Mouse (Mus musculus) right cerebral cortex, postnatal 4 days (tissue): ENCODE measurements at regions not wholly inside any gene's neighbourhood (a gene's known extent, or its start where the extent isn't known, plus 50 kb on each side); places are given as distances from the start of the nearest gene placed in this dataset.
A peak's percentile ranks its signal among the peaks of the same experiment; 100 is the strongest.

Experiments used
- DNase-seq: peaks from one replicate; pipeline ENCODE4 v3.0.0-alpha.2; 2022

DNA sequence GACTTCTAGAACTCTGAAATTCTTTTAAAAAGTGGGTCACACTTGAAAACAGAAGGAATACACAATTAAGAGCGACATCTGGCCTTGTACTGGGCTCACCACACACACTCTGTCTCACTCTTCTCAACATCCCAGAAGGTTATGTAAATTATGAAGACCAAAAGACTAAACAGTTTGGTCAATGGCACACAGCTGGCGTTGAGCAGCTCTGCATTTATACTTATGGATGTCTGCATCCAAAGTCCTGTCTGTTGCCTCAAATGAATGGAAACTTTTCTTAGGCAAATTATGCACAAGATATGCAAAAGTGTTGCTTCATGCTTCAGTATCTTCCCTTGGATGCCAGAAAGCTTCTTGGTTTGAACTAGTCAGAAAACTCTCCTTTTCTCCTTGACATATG, 323.5 kb downstream of the Ppp3ca start:
- no peak for DNase-seq

DNA sequence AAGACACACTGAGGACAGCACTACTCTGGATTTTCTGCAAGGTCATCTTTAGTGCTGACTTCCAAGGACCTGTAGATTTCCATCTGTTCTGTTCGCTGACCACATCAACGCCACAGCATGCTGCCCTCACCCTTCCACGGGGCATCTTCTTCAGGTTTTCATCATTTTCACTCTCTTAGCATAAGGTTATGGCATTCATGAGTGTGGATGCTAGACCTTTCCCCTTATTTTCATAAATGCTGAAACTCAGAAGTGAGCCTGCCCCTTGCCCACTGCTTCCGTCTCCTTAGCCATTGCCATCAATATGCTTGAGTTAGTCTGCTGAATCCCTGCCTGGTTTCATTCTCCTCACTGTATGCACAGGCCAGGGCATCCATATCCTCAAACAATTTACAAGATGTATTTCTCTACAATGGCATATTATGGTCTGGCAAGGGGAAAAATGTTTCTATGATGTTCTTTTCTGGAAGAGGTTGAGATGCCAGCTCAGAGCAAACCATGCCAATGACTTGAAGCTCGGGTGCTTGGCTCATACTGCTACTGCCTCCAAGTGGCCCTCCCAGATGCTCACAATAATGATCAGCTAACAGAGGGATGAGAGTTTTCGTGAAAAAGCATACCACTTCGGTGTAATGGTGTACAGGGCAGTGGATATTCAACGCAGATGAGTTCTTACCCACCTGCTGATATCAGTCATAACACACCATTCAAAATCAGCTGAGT, 324.6 kb downstream of the Ppp3ca start:
- no peak for DNase-seq

DNA sequence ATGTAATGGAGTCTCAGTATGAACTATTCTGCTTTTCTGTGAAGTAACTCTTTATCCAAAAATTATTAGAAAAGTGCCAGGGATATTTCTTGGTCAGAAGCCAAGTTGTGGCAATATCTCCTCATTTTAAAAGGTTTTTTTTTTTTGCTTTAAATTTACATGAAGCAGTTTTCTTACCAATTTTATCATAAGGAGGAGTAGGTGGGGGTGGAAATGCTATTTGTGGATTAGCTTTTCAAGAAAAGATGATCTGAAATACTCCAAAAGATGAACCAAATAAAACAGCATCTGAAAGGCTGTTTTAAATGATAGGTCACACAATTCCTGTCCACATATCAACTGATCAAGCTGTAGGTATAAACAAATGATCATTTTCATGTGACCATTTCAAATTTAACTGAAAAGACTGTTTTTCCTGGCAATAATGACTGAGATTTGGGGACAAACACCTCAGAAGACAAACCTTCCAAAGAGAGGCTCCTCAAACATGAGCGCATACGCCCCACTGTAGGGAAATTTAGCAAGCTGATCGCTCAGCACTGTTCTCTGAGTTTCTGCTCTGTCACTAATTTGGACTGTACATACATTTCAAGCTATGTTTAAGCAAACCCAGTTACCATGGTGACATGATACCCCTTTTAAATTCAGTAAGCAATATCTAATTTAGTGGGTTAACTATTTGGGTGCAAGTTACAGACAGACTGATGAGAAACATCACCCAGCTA, 325.8 kb downstream of the Ppp3ca start:
- no peak for DNase-seq

DNA sequence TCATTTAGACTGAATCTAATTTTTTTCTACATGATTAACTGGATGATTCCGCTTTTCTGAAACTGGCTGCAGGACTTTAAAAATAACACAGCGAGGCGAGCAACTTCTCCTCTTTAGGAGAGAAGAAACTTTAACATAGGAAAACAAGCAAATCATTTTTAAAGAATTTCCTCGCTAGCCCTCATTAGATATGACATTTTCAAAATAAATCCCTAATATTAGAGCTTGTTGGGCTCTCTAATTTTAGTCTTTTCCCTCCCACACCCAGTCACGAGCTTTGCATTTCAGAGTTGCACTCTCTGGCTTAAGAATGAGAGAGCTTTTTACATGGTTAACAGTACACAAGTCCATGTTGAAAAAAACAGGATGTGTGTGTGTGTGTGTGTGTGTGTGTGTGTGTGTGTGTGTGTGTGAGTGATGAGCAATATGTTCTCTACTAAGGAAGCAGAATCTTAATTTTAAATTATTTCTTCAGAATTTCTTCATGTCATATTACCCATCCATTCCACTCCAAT, 326.5 kb downstream of the Ppp3ca start:
- DNase-seq, result no peak

DNA sequence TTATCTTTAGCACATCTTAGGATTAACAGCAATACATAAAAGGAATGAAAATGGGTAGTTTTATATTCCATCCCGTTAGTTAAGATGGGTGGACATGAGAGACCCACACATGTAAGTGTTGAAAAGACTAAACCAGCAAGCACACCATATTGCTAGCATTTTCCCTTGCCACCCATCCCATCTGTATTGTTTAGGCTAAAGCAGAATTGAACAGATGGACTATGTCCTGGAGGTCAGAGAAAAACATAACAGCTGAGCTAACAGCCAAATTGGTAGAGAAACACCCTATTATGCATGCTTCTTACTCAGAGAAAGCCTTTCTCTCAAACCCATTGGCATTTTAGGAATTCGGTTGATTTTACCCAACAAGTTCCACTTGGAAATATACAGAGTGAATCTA, 329.3 kb upstream of the Emcn start:
- no peak for DNase-seq

DNA sequence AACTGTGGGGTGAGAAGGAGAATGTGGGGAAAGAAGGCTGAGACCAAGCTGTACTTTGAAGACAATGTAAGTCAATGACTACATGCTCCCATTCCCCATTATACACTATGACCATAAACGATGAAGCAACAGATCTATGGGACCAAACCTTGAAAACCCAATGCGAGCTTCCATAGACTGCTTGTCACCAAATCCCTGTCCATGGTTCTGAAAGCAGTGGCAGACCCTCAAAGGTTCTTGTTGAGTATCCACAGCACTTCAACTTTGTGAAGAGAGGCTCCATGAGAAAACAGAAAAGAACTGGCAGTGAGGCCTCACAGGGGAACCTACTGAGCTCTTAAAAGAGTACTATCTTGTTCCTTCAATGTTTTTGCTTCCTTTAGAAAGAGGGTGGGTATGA, 326.2 kb upstream of the Emcn start:
- no peak for DNase-seq

DNA sequence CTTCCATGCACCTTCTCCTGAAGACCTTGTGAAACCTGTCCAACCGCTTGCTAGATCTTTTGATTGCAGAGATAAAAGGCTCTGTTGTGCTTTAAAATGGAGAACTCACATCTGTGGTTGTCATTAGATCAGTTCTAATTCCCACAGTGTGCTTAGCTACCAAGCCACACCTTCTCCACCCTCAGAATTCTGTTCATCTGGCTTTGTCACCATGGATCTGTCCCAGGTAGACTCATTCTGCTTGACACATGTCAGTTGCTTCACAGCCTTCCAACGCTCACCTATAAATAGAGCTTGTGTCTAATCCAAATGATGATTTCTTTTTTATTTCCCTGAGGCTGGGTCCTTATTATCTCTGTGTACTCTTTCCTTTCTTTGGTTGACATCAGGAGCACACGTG, 325.7 kb upstream of the Emcn start:
- DNase-seq, result no peak

DNA sequence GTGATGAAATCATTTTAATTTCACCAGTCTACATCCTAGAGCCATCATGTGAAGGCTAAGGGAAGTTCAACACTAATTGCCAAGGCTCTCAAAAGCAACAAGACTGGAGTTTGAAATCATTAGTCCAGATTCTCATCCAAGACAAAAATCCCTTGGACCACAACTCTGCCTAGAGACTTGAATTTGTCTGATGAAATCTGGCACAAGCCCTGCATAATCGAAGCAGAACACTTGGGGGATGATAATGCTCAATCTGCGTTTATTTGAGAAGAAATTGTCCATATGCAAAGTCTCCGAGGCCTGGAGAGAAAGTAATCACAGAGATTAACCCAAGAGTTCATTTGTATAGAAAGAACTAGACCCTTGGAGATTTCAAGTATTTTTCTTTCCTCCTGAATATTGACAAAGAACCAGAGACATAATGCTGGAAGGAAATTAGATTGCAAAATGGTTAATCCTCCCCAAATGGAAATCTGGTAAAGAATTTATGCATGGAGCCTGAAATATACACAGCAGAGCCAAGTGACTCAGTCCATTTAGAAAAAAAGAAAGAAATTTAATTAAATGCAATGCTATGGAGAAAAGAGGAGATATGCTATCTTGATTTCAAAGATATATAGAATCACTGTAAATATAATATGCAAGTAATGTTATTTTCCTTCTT, 320.8 kb upstream of the Emcn start:
- DNase-seq, result no peak

DNA sequence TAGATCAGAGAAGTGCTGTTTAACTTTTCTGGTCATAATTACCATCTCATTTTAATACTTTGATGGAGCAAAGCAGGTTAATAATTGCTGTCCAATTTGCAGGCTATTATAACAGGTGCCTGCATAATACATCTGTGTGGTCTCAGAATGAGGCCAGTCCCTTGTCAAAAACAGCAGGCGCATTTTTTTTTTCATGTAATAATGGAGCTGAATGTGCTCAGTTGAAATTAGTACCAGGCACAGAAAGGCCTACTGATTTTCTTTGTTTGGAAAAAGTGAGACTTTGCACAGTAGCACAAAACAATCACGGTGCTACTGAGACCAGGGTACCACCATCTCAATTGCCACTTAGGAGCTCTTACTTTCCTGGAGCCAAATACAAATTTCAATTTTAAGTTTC, 311.3 kb upstream of the Emcn start:
- DNase-seq, result no peak

DNA sequence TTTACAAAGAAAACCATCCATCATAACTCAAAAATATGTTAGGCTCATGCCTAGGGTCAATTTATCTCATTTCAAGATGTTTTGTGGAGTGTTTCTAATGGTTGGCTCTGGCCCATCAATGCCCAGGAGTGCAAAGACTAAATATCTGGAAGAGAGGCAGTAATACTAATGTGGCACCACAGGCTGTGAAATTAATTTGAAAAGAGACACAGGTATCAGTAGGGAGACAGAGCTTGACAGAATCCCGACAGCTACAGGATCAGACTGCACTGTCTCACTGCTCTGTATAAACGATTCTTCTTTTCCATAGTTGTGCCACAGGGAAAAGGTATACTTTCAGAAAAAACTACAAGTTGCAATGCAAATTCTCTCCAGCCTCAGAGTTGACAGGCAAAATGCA, 308.1 kb upstream of the Emcn start:
- no peak for DNase-seq

DNA sequence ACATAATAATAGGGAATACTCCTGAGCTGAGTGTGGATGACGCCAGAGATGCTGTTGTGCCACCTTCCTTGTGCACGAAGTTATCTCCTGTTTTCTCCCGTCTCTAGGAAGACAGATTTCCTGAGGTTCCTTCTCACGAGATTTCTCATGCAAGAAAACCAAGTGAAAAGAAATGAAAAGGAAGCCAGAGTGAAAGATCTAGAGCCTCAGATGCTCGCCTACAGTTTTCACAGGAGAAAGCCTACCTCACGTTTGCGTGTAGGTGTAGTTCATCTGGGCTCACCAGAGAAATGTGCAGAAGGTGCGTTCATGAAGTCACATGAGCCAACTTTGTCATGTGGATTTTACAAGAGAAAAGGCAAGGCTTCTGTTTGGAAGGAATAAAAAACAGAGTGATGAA, 301.2 kb upstream of the Emcn start:
- DNase-seq, result no peak

DNA sequence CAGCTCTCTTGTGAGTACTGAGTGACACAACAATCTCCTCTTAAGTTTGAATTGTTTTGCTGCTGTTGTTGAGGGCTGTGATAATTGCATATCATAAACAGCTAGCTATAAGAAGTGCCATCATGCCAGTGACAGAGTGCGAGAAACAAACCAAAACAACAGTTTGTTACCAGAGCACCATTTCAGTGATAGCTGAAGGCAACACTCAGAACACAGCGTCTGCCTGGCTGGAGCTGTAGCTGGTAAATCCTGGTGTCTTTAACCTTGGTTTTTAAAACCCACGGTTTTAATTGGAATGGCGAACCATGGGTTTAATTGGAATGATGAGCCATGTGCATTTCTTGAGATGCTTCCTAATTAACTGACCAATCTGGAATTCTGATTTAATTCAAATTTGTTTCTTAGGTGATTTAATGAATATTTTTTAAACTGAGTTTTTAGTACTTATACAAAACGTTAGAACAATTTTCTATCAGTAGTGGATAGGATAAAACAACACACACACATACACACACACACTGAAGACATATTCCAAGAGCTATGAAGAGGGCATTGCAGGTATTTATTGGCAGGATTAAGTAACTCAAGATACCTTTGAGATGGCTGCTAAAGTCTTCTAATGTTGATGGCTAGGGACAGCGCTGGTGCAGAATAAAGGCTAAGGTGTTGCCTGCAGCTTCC, 284.2 kb upstream of the Emcn start:
- DNase-seq, result peak; percentile 3

DNA sequence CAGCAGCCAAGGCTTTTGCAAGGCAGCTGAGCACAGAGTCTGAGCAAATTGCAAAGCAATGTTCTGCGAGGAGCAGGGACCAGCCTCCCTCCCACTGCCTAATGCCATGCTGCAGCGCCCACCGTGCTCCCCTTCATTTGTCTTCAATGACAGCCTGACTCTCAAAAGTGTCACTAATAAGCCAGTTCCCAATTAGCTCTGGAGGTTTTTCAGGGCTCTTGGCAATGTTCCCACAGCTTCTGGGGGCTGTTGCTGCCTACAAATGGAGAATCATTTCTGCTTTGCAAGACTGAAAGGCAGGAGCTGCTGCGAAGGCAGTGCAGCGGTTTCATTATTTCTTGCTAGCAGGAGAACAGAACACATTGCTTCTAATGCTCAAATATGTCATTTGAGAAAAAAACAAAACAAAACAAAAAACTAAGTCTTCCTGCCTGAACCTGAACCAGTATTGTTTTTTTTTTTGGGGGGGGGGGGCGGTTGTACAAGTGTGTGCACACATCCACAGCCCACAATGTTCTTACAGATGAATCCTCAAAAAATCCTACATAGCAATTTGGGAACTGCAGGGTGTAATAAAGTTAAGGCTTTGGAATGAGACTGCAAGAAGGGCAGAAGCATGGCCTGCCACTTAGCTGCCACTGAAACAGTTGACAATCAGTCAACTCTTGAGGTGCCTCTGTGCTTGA, 283.5 kb upstream of the Emcn start:
- DNase-seq, result peak; percentile 53

DNA sequence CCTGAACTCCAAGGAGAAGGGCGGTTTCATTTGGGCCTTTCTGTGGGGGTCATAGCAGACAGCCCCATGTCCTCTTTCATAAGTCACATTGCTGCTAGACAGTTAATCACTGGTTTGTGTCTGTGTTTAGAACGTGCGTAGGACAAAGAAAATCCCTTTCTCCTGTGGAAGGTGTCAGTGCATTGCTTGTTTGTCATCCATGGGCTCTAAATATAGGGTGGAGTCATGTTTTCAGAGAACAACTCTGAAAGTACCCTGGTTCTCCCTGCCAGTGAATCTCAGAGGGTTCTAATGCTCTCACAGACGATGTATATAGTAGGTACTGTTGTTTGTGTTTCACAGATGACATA, 283.0 kb upstream of the Emcn start:
- no peak for DNase-seq

DNA sequence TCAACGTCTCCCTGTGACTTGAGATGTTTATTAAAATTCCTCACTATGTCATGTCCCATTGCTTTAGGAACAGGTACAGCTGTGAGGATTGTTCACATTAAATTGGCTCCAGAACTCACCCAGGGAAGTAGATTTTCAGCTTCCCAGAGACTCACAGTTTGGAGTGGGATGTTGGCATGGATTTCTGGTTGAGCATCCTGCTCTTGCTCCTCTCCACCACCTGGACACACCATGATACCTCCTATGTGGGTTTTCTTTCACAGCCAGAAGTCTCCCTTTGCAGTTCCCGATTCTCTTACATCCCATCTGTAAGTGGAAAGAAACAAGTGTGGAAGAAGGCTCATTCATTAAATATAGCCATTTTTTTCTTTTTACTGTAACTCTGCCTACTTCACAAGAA, 278.8 kb upstream of the Emcn start:
- no peak for DNase-seq

DNA sequence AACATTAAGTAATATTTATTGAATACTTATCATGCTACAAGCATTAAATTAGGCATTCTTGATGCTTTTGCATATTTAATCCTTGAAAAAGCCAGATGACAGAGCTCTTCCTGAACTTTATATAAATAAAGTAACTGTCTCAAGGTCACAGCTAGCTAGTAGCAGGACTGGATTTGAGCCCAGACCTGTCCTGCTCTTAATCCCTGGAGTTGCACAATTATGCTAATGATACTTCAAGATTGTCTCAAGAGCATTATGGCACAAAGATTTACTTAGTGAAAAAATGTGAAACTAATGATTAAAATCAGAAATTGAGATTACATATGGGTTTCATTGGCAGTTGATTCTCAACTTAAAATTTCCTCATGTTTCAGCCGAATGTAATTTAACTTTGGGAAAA, 273.5 kb upstream of the Emcn start:
- DNase-seq, result no peak

DNA sequence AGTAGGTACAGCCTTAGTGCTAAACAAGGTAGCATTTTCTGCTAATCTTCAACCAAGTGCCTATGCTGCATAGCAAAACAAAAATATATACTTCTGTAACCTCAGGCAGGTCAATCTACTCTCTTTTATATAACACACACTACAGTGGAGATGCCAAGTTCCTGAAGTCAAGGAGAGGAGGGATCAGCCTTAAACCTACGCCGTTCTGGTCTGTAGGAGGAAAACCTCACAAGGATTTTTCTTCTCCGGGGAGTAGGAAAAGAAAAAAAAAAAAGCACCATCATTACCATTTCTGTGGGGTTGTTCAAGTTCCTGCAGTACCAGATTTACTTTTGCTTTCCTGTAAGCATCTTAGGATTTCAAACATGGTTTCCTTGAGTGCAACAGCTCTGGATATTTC, 271.5 kb upstream of the Emcn start:
- DNase-seq, result no peak

DNA sequence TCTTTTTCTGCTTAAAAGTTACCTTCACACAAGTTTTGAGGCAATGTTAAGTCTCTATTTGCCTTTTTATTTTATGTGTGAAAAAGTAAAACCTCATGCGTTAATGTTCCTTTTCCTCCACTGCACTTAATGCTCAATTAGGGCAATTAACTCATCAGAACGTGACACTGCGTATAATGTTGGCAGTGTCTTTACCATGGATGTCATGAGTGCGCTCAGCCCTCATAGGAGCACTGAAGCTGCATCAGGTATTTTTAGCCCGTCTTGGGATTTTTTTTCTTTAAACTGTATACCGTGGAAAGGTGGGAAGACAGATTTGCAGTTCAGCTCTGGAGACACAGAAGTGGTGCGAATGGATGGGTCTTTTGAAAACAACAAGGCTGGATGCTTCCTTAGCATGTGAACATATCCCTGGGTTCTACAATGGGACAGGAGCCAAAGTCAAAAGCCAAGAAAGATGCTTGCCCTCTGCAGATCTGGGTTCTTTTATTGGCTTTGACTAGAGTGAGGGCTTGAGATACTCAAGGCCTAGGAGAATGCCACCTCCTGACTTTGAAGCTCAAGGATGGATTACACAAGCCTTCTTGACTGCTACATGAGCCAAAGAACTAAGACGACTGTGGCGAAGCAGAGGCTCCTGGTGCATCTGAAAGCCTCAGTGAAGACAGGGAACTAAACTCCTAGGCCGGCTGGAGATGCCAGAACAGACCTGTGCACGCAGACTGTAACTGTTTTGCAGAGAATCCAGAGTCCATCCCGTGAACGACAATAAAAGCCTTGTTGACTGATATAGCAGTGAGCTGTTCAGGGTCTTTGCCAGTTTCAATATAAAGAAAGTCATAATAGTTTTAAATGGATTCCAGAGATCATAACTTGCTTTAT, 262.9 kb upstream of the Emcn start:
- DNase-seq, result no peak

DNA sequence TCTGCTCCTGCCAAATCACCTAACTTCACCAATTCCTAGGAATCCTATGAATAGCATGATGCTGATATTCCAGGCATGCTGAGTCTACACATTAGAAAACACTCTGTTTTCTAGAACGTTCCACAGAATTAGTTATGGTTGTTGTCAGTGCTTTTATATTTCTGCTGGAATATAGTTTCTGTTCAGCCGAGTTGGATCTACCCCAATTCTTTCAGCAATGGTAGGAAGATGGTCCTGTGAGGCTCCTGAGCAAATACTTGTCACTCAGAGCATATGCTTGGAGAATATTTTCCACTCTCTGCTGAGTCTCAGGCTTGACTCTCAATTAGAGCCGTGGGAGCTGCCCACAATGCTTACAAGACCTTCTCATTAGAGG, 262.3 kb upstream of the Emcn start:
- no peak for DNase-seq

DNA sequence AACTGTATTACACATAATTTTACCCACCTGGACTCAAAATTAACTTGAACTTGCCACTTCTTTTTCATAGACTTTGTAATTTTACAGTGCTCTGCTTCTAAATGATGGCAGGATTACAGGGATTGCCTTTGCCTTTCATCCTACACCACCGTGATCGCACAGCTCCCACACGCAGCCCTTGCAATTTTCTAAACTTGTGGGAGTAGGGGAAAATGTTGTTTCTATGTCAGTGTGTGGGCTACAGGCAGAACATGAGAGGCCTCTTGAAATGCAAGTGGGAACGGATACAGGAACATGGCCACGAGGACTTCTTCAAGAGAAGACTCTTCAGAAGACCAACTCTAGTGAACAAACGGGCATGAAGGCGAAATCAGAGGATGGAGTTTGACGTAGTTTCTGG, 254.0 kb upstream of the Emcn start:
- DNase-seq, result no peak

DNA sequence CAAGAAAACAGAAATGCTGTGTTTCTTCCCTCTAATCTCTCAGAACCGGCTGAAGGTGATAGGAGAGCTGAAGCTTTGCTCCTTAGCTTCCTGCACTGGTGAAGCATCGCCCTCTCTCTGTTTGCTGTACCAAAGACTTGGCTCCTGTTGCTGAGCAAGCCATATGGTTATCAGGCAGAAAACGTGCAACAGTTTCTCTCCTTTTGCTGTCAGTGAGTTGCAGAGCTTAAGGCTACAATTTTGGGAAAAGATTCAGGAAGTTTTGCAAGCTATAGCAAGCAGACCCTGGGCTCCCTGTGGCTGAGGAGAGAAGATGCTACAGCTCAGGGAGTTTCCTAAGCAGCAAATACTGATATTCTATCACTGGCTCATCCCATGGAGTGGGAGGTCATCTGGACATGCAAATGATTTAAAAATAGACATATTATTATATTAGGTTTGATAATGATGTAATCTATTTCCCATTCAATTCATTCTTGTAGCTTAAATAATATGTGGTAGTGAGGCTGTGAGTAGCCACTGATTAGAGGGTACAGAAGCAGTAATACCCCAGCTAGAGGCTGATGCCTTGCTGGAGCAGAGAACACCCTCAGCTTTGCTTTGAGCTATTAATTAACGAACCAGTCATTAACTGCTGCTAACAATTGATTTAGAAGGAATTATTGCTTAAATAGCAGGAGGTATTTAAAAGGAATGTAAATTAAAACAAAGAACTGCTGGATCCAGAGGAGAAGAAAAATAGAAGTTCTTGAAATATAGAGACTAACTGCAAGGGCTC, 240.1 kb upstream of the Emcn start:
- DNase-seq, result no peak
